Comparison of ENCODE assay signal across 8 mouse cellular contexts in the genomic region with DNA sequence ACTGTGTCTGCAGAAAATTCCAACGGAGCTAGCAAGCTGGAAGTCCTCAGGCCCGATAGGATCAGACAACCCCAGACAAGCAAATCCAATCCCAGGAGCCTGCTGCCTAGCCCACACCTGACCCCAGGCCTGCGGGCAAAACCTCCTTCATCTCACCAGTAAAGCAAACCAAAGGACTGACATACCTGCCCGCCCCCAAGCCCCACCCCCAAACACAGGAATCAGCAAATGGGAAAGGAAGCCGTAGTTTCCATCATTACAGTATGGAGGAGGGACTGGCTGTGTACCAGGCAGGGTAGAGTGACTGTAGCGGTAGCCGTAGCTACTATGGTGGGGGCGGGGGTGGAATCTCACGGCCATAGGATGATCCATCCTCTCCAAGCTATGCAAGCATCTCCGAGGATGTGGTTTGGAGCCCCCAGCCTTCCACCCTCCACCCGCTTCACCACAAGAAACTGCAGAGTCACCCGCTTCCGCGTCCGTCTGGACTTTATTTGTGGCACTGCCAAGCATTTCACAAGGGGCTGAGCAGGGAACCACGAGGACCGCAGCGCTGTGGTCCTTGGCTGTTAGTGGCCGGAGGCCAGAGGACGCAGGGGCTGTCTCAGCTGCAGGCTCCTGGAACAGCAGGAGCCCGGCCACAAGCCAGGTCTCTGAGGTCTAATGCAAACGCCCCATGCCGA. TPM values are rescaled to one million over a fixed set of nuclear protein-coding genes. Genes with fewer than 3 reads are reported as not detected.
DNase-seq lines count a peak whose midpoint lies in the region; ATAC-seq and TF ChIP-seq lines count a peak whose summit lies in the region.

No protein-coding gene starts in this region.

- DNase-seq in heart, adult 11 months = peak; percentile 98
- DNase-seq in heart, postnatal 25 days (ENCODE audit: low spot score) = no peak
- DNase-seq in ES-E14 (ENCODE audit: low read depth, low spot score) = no peak
- peak; percentile 60 for DNase-seq in forebrain, postnatal 0 days
- DNase-seq in natural killer cell, adult 2 months (ENCODE audit: low spot score in 2 of 2) = peak; percentile 48 to 70
- DNase-seq in retina, postnatal 1 day = no peak
- no peak for DNase-seq in layer of hippocampus, postnatal 14 days (ENCODE audit: low spot score in 2 of 2)

- TF ChIP-seq CTCF in forebrain, postnatal 0 days (IDR thresholded peaks at IDR 0.05; ENCODE audit: low read depth) = no peak

- peaks cover 2 to 28% of the 10 kb centered on the region in 2 experiments; a peak in 2 of 4 replicates for H3K4me1 ChIP-seq in ES-E14 (ENCODE audit: control insufficient read depth in 2 of 2, insufficient read depth in 2 of 2, low read length in 2 of 2, poor library complexity in 1 of 2)
- peaks cover 7% of the 10 kb centered on the region; the same call in 1 of the 2 replicates for H3K4me1 ChIP-seq in forebrain, postnatal 0 days (ENCODE audit: insufficient read depth)
- H3K4me1 ChIP-seq in limb, embryonic 13.5 days = peaks cover 44% of the 10 kb centered on the region

- H3K4me3 ChIP-seq in ES-E14 (ENCODE audit: insufficient read depth in 1 of 2, low read depth in 1 of 2, low read length in 2 of 2, poor library complexity in 1 of 2, severe bottlenecking in 1 of 2) = peak overlapping the region; percentile 3 to 28; a peak in 1 of 4 replicates
- H3K4me3 ChIP-seq in forebrain, postnatal 0 days (ENCODE audit: low read depth, low read length) = no peak overlapping the region
- 0 out of 2 replicates have a peak overlapping the region, but pooled peaks have one; percentile 0 for H3K4me3 ChIP-seq in limb, embryonic 13.5 days

- H3K9ac ChIP-seq in ES-E14 (ENCODE audit: insufficient read depth, low read depth, low read length, poor library complexity, severe bottlenecking) = no peak overlapping the region
- H3K9ac ChIP-seq in forebrain, postnatal 0 days = no peak overlapping the region
- 0 out of 2 replicates have a peak overlapping the region, but pooled peaks have one; percentile 25 for H3K9ac ChIP-seq in limb, embryonic 13.5 days

- no peak for ATAC-seq in forebrain, postnatal 0 days
- ATAC-seq in limb, embryonic 13.5 days (ENCODE audit: low FRiP score, low read depth) = no peak

- H3K27ac ChIP-seq in ES-E14 (ENCODE audit: insufficient read depth, low read depth, low read length, poor library complexity, severe bottlenecking) = no peak overlapping the region
- no peak overlapping the region for H3K27ac ChIP-seq in forebrain, postnatal 0 days (ENCODE audit: low read depth, low read length)
- peak overlapping the region; percentile 48; the same call in 1 of the 2 replicates for H3K27ac ChIP-seq in limb, embryonic 13.5 days

- 22% methylated on average over 23 of the region's 23 CpGs for WGBS in forebrain, postnatal 0 days
- 25% methylated on average over 23 of the region's 23 CpGs for WGBS in limb, embryonic 13.5 days

- no peaks in the 10 kb centered on the region for H3K27me3 ChIP-seq in forebrain, postnatal 0 days (ENCODE audit: insufficient read depth, low read length)
- no peaks in the 10 kb centered on the region for H3K27me3 ChIP-seq in limb, embryonic 13.5 days

- in situ Hi-C loops in ES-E14 (cut with MboI; ENCODE audit: low sequenced_read_pairs in 2 of 2, unreplicated experiment in 2 of 2) = no loop called here

- H3K4me2 ChIP-seq in forebrain, postnatal 0 days (ENCODE audit: low read depth) = 0 out of 2 replicates have a peak overlapping the region, but pooled peaks have one; percentile 13
- H3K4me2 ChIP-seq in limb, embryonic 13.5 days (replicated peaks) = peak overlapping the region; percentile 42

- intact Hi-C loops in heart, postnatal 25 days (cut with DNase I) = no loop called here

- no peaks in the 10 kb centered on the region for H3K36me3 ChIP-seq in ES-E14 (ENCODE audit: control insufficient read depth, insufficient read depth, low read length, poor library complexity, severe bottlenecking)
- no peaks in the 10 kb centered on the region for H3K36me3 ChIP-seq in forebrain, postnatal 0 days (ENCODE audit: insufficient read depth)
- H3K36me3 ChIP-seq in limb, embryonic 13.5 days = no peaks in the 10 kb centered on the region

- no peaks in the 10 kb centered on the region for H3K9me3 ChIP-seq in ES-E14 (ENCODE audit: control insufficient read depth, insufficient read depth, low read depth, low read length)
- no peaks in the 10 kb centered on the region for H3K9me3 ChIP-seq in forebrain, postnatal 0 days (ENCODE audit: low read length)
- no peaks in the 10 kb centered on the region for H3K9me3 ChIP-seq in limb, embryonic 13.5 days

TF ChIP-seq in ES-E14, 5 proteins besides CTCF, POLR2A, EP300 and RAD21:
- TF ChIP-seq HCFC1 (IDR thresholded peaks at IDR 0.05; ENCODE audit: borderline replicate concordance, insufficient read depth, low read length) = no peak
- no peak for TF ChIP-seq ZNF384 (IDR thresholded peaks at IDR 0.05; ENCODE audit: low read depth, low read length)
- no peak for TF ChIP-seq MAFK (IDR thresholded peaks at IDR 0.05; ENCODE audit: insufficient read depth, low read depth, low read length)
- TF ChIP-seq ZC3H11A (IDR thresholded peaks at IDR 0.05; ENCODE audit: borderline replicate concordance, low read depth, low read length) = no peak
- no peak for TF ChIP-seq CHD2 (IDR thresholded peaks at IDR 0.05; ENCODE audit: low read depth, low read length)

RNA-seq across cellular contexts. Expression of a gene that starts 4.4 kb away (rescaled TPM):
- total RNA-seq in heart, postnatal 25 days (2021) = 10 to 100 TPM; 67.8 to 89.5 TPM
- 19.8 and 19.9 TPM in 2 replicates for total RNA-seq in ES-E14 (2012; rRNA removed)
- 12.7 and 13.4 TPM in 2 replicates for total RNA-seq in forebrain, postnatal 0 days (2014; rRNA removed)
- 11.6 and 16.8 TPM in 2 replicates for polyA plus RNA-seq in forebrain, postnatal 0 days (2015; fragmentation: Nextera tagmentation; extraction: Ambion mirVana)
- polyA plus RNA-seq in limb, embryonic 13.5 days (2015; fragmentation: Nextera tagmentation; extraction: Ambion mirVana) = 33.9 and 34.9 TPM in 2 replicates
- 100 to 1,000 TPM; 238 to 254 TPM for total RNA-seq in layer of hippocampus, postnatal 14 days (2021)

Comparison
In these comparisons a context has a peak if more than half of its experiments do, and no peak if none do; other contexts are left out.
1. DNase-seq: peak in heart, adult 11 months (single experiment), forebrain, postnatal 0 days (single experiment) and natural killer cell, adult 2 months (2 of 2); none in heart, postnatal 25 days (single experiment), ES-E14 (single experiment), retina, postnatal 1 day (single experiment) and layer of hippocampus, postnatal 14 days (0 of 2).